Mouse (Mus musculus) left cerebral cortex, postnatal 10 days (tissue): ENCODE measurements at regions not wholly inside any gene's neighbourhood (a gene's known extent, or its start where the extent isn't known, plus 50 kb on each side); places are given as distances from the start of the nearest gene placed in this dataset.

Experiments
- DNase-seq, 2 experiments: peaks; one replicate each; pipeline ENCODE4 v3.0.0; 2021 to 2022; ENCODE audit warnings: low spot score in 2 of 2, mixed read lengths in 1 of 2; ENCODE audit errors: extremely low spot score in 1 of 2
- intact Hi-C: fragments of 180-260 bp; cut with DNase I; formaldehyde crosslinking; loops from one replicate; pipeline ENCODE4 v1.15.1; 2025

- intact Hi-C loops = no loop called here
These were observed 209.8 kb downstream of the Dhx35 start for GRCm38 (mm10) chr2:159004417-159004816.

GRCm38 (mm10) chr2:159012725-159013124 is 218.1 kb downstream of the Dhx35 start:
- no peak for DNase-seq
- intact Hi-C loops = no loop called here

More at GRCm38 (mm10) chr2:159004417-159004816, 209.8 kb downstream of the Dhx35 start:
- DNase-seq = peak; percentile 23 to 40

- intact Hi-C loops = no loop called here
- DNase-seq = no peak
These were observed 219.9 kb downstream of the Dhx35 start for GRCm38 (mm10) chr2:159014553-159014952.

GRCm38 (mm10) chr2:159019921-159020534 is 225.4 kb downstream of the Dhx35 start:
- DNase-seq = peak in 1 of 2 experiments; percentile 22
- intact Hi-C loops = no loop called here

- no peak for DNase-seq
- intact Hi-C loops = no loop called here
These were observed 237.5 kb downstream of the Dhx35 start for GRCm38 (mm10) chr2:159032147-159032546.

GRCm38 (mm10) chr2:159039916-159040315 is 245.3 kb downstream of the Dhx35 start:
- intact Hi-C loops = no loop called here
- no peak for DNase-seq

- DNase-seq = no peak
- intact Hi-C loops = loop anchor here (5.0 to 10.0 kb wide), 3 partner anchors 281 to 1539 kb away; partner anchors contain the start of gene Mafb
These were observed 258.9 kb downstream of the Dhx35 start for GRCm38 (mm10) chr2:159053534-159053933.

- intact Hi-C loops = loop anchor here (5.0 to 10.0 kb wide), 3 partner anchors 281 to 1538 kb away; partner anchors contain the start of gene Mafb
- DNase-seq = peak; percentile 51 to 67
These were observed 259.3 kb downstream of the Dhx35 start for GRCm38 (mm10) chr2:159053936-159054335.

- intact Hi-C loops = loop anchor here (5.0 to 10.0 kb wide), 3 partner anchors 280 to 1538 kb away; partner anchors contain the start of gene Mafb
- no peak for DNase-seq
These were observed 259.8 kb downstream of the Dhx35 start for GRCm38 (mm10) chr2:159054451-159054850.

GRCm38 (mm10) chr2:159055780-159056179 is 261.2 kb downstream of the Dhx35 start:
- intact Hi-C loops = loop anchor here (10.0 kb wide), 2 partner anchors 279 to 1309 kb away; partner anchors contain the start of gene Mafb
- no peak for DNase-seq

GRCm38 (mm10) chr2:159056960-159057359 is 262.4 kb downstream of the Dhx35 start:
- DNase-seq = no peak
- intact Hi-C loops = loop anchor here (10.0 kb wide), 2 partner anchors 278 to 1308 kb away; partner anchors contain the start of gene Mafb

- intact Hi-C loops = loop anchor here (10.0 kb wide), 2 partner anchors 277 to 1307 kb away; partner anchors contain the start of gene Mafb
- peak in 1 of 2 experiments; percentile 33 for DNase-seq
These were observed 262.9 kb downstream of the Dhx35 start for GRCm38 (mm10) chr2:159057506-159057905.

- intact Hi-C loops = loop anchor here (5.0 kb wide), 1 partner anchor 150 kb away; no protein-coding TSS in a partner anchor
- peak in 1 of 2 experiments; percentile 4 for DNase-seq
These were observed 267.7 kb downstream of the Dhx35 start for GRCm38 (mm10) chr2:159062266-159062665.

GRCm38 (mm10) chr2:159062666-159063065 is 268.1 kb downstream of the Dhx35 start:
- DNase-seq = no peak
- intact Hi-C loops = loop anchor here (5.0 kb wide), 1 partner anchor 150 kb away; no protein-coding TSS in a partner anchor

GRCm38 (mm10) chr2:159064403-159064970 is 269.9 kb downstream of the Dhx35 start:
- DNase-seq = no peak
- intact Hi-C loops = loop anchor here (5.0 kb wide), 1 partner anchor 152 kb away; no protein-coding TSS in a partner anchor

GRCm38 (mm10) chr2:159067506-159067905 is 272.9 kb downstream of the Dhx35 start:
- no peak for DNase-seq
- intact Hi-C loops = no loop called here

- intact Hi-C loops = no loop called here
- no peak for DNase-seq
These were observed 273.9 kb downstream of the Dhx35 start for GRCm38 (mm10) chr2:159068303-159069020.

- intact Hi-C loops = no loop called here
- peak in 1 of 2 experiments; percentile 35 for DNase-seq
These were observed 274.6 kb downstream of the Dhx35 start for GRCm38 (mm10) chr2:159069180-159069579.

- DNase-seq = no peak
- intact Hi-C loops = no loop called here
These were observed 278.5 kb downstream of the Dhx35 start for GRCm38 (mm10) chr2:159072997-159073690.
